Mouse (Mus musculus) G1E (cell line): ENCODE measurements around the gene Zfp710.

ENCODE experiments used
- CTCF ChIP-seq: IDR thresholded peaks from 2 replicates; pipeline ENCODE4 v1.5.1; 2012; ENCODE audit warnings: low read depth, low read length, inconsistent platforms, mixed read lengths
- GATA1 ChIP-seq: IDR thresholded peaks from 2 replicates; pipeline ENCODE4 v1.6.1; 2012; ENCODE audit warnings: borderline replicate concordance, low read length, inconsistent platforms, mixed read lengths
- GATA2 ChIP-seq: IDR thresholded peaks from 2 replicates; pipeline ENCODE4 v1.6.1; 2012; ENCODE audit warnings: low read depth, low read length, inconsistent platforms, borderline replicate concordance

- TF ChIP-seq CTCF = no peak
- TF ChIP-seq GATA2 = no peak
- no peak for TF ChIP-seq GATA1
Measured at GRCm38 (mm10) chr7:80027636-80028417, 3.2 kb downstream of the Zfp710 start.
